Mouse (Mus musculus) C2C12 (cell line): ENCODE measurements around the gene Zscan12.

ENCODE experiments used
- CEBPB ChIP-seq: IDR thresholded peaks from one replicate; pipeline ENCODE4 v1.6.1; 2011; ENCODE audit warnings: low read depth, mild to moderate bottlenecking, control low read depth, moderate library complexity
- CTCF ChIP-seq: IDR thresholded peaks from one replicate; pipeline ENCODE4 v1.5.1; 2011; ENCODE audit not compliant: control insufficient read depth, insufficient read depth, insufficient read length
- MAX ChIP-seq: IDR thresholded peaks from one replicate; pipeline ENCODE4 v1.6.1; 2011; ENCODE audit warnings: mild to moderate bottlenecking, control low read depth
- MYOD1 ChIP-seq: IDR thresholded peaks from one replicate; pipeline ENCODE4 v1.6.1; 2011; ENCODE audit warnings: low read depth; ENCODE audit not compliant: control insufficient read depth, insufficient read length
- MYOG ChIP-seq: IDR thresholded peaks from one replicate; pipeline ENCODE4 v1.6.1; 2011; ENCODE audit not compliant: control insufficient read depth, insufficient read length; ENCODE audit errors: extremely low read depth
- USF1 ChIP-seq: IDR thresholded peaks from one replicate; pipeline ENCODE4 v1.6.1; 2011; ENCODE audit warnings: low read depth, mild to moderate bottlenecking, control low read depth, moderate library complexity

GRCm38 (mm10) chr13:21326191-21326590 lies 36.4 kb upstream of the Zscan12 start:
- TF ChIP-seq CTCF (no peak), MAX (no peak), USF1 (no peak), MYOD1 (no peak), MYOG (no peak), CEBPB (no peak)
